Mouse (Mus musculus) granulocyte monocyte progenitor cell, adult 5-6 weeks (primary cell): ENCODE data around the gene Trh. TPM values are rescaled to one million over a fixed set of nuclear protein-coding genes. Genes with fewer than 3 reads are reported as not detected.
A peak's percentile ranks its signal among the peaks of the same experiment; 100 is the strongest.

ENCODE experiments used
- ATAC-seq: replicated peaks from 2 replicates; pipeline ENCODE4 v1.8.0; 2016; ENCODE audit warnings: mild to moderate bottlenecking, moderate TSS enrichment, inconsistent platforms; ENCODE audit not compliant: poor library complexity, severe bottlenecking
- total RNA-seq, 2 experiments: library from RNA; stranded (forward) in 1 of 2; stranded (reverse) in 1 of 2; fragments of 200-712, 200-1000 nt in 1 of 2; fragments of >200 nt in 1 of 2; fragmentation: Nextera tagmentation in 1 of 2; gene quantifications; 2 replicates each; pipeline ENCODE4 v1.2.3; 2014 to 2017

The Trh gene
- not detected in 2 replicates for total RNA-seq (2014; fragmentation: Nextera tagmentation)
- total RNA-seq (2017), result not detected in 2 replicates

- ATAC-seq, result no peak
Measured at GRCm38 (mm10) chr6:92244591-92244990, at the start of gene Trh. Gene Trh, minus strand, starts transcription at chr6:92244650.

DNA sequence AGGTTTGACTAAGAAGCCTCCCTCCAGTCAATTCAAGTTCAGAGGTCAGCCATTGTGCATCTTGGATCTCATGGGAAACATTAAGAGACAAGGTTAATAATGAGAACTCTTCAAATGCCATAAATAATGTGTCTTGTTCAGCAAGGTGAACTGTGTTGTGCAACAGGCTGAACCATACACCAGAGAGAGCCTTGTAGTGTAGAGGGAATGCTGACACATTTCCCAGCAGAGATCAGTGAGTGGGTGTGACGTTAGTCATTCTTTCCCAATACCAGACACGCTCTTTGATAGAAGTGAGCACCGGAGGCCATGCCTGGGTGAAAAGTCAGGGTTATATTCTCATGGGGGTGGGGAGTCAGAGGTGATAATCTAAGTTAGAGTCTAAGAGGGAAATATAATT, 46.4 kb upstream of the Trh start:
- ATAC-seq, result no peak

DNA sequence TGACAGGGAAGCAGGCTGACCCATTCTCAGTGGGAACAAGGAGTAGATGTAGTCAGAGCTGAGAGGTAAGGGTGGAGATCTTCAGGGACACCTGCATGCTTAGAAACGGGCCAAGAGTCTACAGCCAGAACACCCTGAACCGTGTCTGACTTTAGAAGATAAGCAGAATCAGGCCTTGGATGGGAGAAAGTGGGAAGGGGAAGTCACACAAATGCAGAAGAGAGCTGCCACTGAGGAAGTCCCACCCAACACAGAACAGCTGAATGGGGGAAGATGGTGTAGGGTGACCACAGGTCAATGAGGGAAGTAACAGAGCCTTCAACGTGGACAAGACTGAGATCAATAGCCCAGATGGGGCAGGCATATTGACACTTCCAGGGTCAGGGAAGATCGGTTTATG, 42.4 kb upstream of the Trh start:
- peak; percentile 89 for ATAC-seq

DNA sequence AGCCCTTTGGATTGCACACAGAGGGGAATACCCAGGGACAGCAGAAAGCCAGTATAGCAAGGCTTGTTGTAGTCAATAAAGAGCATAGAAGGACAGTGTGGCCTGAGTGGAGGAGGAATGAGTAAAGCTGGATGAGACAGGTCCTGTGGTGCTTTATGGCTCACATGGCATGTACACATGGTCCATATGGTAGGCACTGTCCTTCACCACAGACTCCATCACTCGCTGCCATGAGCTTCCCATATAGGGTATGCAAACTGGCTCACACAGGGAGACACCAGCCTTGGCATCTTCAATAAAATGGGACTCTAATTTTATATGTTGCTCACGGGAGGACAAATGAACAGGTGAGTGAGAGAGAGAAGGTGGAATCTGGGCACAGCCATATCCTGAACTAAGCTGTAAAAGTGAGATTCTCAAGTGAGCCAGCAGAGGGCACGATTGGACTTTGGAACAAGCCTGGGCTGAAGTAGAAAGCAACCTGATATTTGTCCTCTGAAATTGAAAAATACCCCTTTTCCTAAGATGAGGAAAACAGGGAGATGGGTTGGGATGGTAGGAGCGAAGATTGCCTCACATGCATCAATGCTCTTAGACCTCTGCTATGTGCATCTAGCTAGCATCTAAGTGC, 41.9 kb upstream of the Trh start:
- ATAC-seq, result peak; percentile 69

- ATAC-seq, result no peak
Measured at GRCm38 (mm10) chr6:92285559-92285958, 41.1 kb upstream of the Trh start.

- no peak for ATAC-seq
Measured at GRCm38 (mm10) chr6:92277179-92277578, 32.7 kb upstream of the Trh start.

GRCm38 (mm10) chr6:92273652-92274322, 29.3 kb upstream of the Trh start:
- ATAC-seq, result no peak

DNA sequence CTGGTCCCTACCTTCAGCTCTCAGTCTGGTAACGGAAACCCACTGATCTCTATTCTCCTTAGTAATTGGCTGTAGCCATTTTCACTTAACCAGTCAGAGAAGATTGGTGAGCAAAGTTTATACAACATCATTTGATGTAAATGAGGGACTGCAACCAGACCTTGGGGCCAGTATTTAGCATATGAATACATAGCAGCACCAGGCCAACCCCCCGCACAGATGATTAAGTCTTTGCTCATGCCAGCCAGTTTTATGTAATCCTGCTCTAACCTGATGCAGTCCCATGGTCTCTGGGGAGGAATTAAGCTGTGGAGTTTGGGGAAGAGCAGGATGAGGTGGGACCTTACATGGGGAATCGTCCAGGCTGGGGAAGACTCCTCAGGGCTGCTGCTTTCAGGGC, 28.2 kb upstream of the Trh start:
- ATAC-seq, result no peak

- ATAC-seq, result peak; percentile 92
Measured at GRCm38 (mm10) chr6:92269019-92269418, 24.6 kb upstream of the Trh start.

DNA sequence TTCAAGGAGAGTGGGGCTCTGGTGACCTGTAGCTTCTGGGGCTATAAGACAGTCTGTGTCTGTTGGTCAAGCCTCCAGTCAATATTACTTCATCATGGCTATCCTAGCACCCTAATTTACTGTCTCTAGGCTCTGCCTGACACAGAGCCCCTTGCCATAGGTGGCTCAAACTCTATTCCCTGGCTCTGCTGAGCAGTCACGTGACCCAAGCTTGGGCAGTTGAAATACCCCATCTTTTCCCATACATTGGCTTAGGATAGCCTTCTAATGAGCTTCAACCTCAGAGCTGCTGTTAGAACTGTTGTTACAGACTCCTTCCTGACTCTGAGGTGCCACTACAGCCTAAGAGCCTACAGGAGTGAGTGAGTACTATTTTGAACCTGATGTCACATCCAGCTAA, 23.6 kb upstream of the Trh start:
- no peak for ATAC-seq

- ATAC-seq, result no peak
Measured at GRCm38 (mm10) chr6:92261162-92261843, 16.9 kb upstream of the Trh start.

- ATAC-seq, result no peak
Measured at GRCm38 (mm10) chr6:92255346-92255745, 10.9 kb upstream of the Trh start.

GRCm38 (mm10) chr6:92253253-92253870, 8.9 kb upstream of the Trh start:
- no peak for ATAC-seq

DNA sequence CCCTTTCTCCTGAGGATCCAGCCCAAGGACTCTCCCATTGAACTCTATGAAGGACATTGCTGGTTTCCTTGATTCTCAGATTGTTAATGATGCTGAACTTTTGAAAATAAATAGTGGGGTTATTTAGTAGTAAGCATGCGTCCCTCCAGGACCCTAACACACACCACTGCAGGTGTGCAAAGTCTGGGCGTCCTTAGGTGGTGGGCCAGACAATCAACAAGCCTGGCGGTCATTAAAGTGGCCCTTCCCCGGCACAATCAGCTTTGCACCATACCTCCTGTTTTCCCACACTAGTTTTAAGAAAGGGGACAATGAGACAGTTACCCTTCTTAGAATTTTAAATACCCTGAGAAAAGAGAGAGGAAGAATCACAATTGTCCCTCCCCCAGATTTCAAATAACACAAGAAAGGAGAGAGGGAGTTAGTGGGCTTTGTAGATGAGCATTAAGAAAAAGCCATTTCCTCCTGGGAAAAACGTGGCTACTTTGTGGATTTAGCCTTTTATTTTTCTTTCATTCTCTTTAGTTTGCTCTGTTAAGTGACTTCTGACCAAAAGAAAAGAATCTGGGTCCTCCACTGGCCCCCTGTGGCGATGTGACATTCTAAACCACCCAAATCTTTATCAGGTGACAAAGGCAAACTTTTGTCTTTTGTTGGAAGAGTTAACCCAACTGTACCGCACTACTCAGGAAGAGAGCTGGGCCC, 2.9 kb upstream of the Trh start:
- no peak for ATAC-seq

DNA sequence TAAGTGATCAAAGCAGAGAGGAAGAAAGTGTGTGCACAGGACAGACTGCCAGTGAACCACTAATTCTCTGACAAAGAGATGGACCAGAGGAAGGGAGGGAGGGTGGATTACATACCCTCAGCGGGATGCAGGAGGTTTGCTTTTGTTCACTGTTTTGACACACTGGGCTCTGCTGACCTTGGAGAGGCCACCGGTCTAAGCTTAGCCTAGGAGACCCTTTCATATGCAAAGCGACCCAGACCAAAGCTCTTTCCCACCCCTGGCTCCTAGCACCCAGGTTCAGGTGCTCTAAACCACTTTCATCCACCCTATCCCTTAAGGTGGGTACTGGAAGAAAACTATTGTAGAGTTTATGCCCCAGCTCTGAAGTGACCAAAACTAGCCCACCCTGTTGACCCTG, 1.9 kb upstream of the Trh start:
- no peak for ATAC-seq

DNA sequence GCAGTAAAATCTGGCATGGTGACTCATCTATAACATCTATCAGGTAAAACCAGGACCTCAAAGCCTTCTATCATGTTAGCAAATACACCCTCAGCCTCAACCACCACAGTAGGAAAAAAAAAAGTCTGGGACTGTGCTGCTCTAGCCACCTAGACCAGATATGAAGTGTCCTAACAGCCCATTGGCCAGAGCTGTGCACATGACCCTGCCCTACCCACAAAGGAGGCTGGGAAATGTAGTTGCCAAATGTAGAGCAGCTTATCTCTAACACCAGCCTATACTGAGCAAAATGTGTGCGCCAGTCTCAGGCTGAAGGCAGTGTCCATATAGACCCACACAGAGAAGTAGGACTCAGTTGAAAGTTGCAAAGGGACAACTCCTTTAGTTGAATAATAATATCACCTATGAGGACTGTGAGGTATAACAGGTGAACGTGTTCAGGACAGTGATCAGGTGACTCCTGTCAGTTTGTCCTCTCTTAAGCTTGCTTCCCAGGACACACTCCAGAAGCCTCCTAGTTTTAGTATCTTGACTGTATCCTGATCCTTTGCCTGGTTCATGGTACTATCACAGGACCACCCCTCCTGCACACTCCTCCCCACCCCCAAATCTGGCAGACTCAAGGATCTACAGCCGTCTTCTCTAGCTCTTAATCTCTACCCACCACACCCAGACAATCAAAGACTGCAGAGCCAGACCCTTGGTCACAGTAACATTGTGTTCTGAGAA, 3.1 kb downstream of the Trh start:
- ATAC-seq, result peak; percentile 87

- no peak for ATAC-seq
Measured at GRCm38 (mm10) chr6:92235036-92235435, 9.4 kb downstream of the Trh start.

DNA sequence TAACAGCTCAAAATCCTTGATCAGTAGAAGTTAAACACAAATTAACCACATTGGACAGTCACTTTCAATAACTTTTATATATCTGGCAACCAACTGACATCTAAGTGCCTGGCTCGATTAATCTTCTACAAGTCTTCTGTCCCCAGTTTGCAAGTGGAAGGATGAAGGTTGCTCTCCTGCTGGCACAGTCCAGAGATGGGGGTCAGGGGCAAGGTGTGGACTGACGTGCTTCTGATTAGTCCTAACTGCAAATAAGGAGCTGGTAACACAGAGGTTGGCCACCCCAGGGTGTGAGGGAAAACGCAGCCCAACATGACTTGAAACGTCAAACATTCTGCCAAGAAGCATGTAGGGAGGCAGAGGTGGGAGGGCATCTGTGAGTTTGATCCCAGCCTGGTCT, 12.7 kb downstream of the Trh start:
- no peak for ATAC-seq

- no peak for ATAC-seq
Measured at GRCm38 (mm10) chr6:92231356-92231755, 13.1 kb downstream of the Trh start.

DNA sequence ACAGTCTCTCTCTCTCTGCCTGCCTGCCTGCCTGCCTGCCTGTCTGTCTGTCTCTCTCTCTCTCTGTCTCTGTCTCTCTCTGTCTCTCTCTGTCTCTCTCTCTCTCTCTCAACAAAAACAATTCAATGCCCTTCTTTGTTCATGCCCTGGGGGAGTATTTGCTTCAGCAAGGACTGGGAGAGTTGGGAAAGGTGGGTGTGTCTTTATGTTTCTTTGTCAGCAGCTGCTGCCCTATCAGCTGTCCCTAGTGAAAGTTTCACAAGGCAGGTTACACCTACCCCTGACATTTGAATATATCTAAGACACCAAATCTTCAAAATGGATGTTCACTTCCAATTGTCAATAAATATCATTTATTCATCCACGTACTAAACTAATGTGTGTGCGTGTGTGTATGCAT, 14.9 kb downstream of the Trh start:
- ATAC-seq, result no peak
